Mouse (Mus musculus) lung, postnatal 0 days (tissue): ENCODE data around the gene Bend5.

Experiments
- CTCF ChIP-seq: IDR thresholded peaks from 2 replicates; pipeline ENCODE4 v1.5.1; 2016; ENCODE audit warnings: antibody characterized with exemption, mild to moderate bottlenecking
- EP300 ChIP-seq: IDR thresholded peaks from 2 replicates; pipeline ENCODE4 v1.6.1; 2016; ENCODE audit warnings: antibody characterized with exemption, mild to moderate bottlenecking, control low read depth

DNA sequence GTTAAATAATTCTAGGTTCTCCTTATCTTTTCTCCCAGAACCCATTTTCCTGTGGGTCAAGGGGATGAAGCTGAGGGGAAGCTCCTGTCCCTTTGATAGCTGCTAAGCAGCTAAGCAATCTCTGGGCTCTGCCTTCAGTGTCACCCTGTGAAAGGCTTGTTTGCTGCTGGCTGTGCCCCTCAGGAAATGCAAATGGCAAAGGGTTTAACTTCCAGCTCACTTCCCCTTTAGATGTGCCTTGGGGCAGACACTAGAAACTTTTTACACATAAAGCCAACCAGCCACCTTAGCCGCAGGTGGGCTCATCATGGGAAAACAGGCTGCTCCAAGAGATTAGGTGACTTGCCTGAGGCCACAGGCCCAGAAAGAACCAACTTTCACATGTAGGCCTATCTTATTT, 26.9 kb downstream of the Bend5 start:
- no peak for TF ChIP-seq CTCF
- TF ChIP-seq EP300 = no peak
